Mouse (Mus musculus) bone marrow, adult 2 months (tissue): Measurements from ENCODE around the gene Cd300c.

Experiments used
- CTCF ChIP-seq: fragments of 200-500 bp; IDR thresholded peaks from 2 replicates; pipeline ENCODE4 v1.5.1; 2011; ENCODE audit warnings: low read length, control low read depth; ENCODE audit not compliant: control insufficient read depth, insufficient read depth
- POLR2A ChIP-seq: fragments of 200-500 bp; IDR thresholded peaks from 2 replicates; pipeline ENCODE4 v1.6.1; 2011; ENCODE audit warnings: low read depth, mild to moderate bottlenecking, control low read depth, low read length, borderline replicate concordance; ENCODE audit not compliant: control insufficient read depth

- TF ChIP-seq POLR2A = no peak
- no peak for TF ChIP-seq CTCF
Observed at GRCm38 (mm10) chr11:114908086-114908485, 60.9 kb downstream of the Cd300c start.
